Mouse (Mus musculus) retina, embryonic 14.5 days (tissue): ENCODE results near the gene Adad2.

Experiments used
- DNase-seq: peaks from one replicate; pipeline ENCODE4 v3.0.0-alpha.2; 2015; ENCODE audit warnings: low spot score

Adad2 gene

DNA sequence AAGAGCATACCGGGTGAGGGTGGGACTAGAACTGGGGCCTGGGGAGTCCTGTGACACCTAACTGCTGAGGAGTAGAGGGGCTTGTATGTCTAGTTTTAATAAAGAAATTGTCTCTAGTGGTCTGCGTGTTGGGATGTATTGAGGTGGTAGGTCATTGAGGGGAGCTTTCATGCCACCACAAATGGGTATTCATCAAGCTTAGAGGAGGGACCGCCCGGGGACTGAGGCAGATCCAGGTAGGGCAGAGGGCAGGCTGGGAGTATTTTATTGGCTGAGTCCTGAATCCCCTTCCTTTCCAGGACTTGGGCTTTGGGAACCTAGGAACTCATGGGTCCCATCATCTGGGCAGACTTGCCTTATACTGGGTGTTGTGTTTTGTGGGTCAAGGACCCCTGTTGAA is 4.3 kb downstream of the Adad2 start:
- no peak for DNase-seq

DNA sequence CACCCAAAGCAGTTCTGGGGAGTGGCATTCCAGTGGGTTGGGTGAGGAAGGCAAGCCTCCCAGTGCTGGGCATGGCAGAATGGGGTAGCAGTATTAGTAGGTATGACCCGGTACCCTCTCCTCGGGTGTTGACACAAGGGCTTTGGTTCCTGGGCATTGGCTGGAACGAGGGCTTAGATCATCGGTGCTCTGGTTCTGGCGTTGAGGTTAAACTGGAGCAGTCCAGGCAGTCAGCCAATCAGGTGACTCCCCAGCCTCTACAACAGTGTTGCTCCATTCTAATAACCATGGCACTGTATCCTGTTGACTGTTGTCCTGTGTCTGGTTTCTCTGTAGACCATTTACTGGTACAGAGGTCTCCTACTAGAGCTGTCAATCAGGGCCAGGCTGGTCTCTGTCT is 5.0 kb downstream of the Adad2 start:
- DNase-seq = no peak

DNA sequence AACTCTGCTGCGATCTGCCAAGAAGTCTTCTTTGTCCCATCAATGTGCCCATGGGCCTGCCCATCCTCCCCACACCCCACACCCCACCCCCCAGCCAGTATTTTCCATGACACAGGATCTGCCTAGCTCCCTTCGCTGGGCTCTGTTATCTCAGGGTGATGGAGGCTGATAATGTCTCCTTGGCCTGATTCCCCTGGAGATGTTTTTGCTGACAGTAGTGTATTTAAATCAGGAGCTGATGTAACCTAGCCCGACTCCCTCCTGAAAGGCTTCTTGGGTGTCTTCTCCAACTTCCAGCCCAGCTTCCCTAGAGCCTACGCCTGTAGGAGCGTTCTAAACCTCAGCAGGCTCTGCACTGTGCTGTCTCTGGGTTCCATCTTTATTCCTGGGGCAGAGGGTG is 6.3 kb downstream of the Adad2 start:
- no peak for DNase-seq

DNA sequence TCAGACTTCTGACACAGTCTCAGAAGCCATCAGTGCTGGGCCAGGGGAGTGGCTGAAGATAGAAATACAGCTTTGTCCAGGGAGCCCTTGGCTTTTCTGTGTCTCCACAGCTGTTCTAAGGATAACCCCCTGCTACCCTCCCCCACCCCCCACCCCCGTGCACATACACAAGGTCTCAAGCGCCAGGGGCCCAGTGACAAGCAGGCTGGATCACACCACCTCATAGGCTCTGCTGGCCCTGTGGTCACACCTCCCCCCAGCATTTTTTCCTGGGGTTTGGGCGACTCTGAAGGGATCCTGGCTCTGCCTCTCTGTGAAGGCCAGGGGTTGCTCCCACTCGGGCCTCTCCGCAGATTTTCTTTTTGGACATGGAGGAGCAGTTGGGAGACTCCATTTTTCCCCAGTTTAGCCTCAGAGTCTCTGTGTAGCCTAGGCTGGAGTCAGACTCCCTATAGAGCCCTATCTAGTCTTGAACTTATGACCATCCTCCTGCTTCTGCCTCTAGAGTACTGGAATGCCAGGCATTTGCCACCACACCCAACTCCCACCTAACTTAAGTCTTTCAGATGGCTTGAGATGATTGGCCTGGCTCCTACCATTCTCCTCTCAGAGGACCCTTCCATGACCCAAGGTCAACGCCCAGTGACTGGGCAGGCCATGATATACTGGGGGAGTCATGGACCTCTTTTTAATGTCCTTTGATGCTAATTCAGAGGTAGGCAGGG is 7.7 kb downstream of the Adad2 start:
- no peak for DNase-seq

DNA sequence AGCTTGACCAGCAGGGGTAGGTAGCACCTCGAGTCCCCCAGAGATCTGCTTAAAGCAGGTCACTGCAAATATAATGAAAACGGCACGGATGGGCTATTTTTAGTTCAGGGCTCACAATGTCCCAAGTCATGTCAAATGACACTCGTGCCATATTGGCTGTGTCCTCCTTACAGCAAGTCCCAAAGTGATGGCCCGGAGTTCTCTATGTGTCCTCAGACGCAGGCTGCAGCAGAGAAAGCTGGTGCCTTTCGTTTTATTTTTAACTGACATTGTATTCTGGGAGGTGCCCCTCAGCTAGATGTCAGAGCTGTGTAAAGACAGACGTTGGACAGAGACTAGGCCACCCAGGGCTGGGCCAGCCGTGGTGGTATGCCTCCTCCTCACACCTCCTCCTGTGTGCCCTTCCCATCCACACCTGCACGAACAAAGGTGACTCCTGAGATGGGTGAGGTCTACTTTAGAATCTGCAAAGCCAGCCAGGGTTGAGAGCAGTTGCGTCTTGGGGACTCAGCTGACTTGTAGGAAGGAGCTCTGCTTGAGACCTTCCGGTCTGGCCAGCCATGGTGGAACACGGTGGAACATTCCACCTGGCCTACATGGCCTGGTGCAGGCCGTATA is 8.4 kb downstream of the Adad2 start:
- DNase-seq = no peak

DNA sequence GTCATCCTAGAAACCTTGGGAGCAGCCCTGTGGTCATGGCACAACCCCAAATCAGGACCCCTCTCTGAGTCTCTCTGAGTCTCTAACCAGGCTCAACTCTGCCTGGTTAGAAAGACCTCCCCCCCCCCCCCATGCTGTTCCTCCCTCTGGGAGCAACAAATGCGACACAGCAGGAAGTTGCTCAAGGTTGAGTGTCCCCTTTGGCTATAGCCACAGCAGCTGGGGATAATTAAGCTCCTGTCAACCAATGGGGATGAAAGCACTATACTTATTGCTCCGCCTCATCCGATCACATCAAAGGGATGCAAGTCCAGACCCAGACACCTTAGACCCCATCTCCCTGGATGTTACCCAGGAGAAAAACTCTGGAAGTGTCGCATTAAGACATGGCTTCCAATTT is 10.0 kb downstream of the Adad2 start:
- DNase-seq = no peak

DNA sequence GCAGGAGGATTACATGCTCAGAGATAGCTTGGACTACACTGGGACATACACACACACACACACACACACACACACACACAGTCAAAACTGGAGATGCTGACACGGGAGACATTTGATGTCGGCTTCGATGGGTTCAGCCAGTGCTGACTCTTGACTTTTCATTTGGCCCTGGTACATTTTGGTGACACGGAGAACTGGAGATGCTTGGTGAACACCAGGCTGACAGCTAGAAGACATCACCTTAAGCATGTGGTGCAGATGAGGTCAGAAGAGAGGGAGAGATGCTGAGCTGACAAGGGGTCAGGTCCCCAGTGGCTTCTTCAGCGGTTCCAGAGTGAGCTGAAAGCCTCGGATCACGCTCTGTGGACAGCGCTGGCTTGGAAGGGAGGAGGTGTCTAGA is 10.5 kb downstream of the Adad2 start:
- DNase-seq = no peak

DNA sequence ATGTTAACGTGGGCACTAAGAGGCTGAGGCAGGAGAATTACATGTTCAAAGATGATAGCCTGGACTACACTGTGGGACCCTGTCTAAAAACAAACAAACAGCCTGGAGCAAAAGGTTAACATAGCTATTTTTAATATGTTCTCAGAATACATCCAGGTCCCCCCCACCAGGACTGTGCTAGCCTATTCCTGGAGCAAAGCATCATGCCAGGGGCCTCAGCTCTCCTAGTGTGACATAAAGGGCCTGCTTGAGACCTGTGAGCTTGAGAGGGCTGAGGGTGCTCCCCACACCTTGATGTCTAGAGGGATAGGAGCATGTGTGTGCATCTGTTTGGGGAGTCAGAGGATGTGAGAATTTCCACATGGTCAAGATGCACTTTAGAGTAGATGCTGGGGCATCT is 11.2 kb downstream of the Adad2 start:
- DNase-seq = no peak

DNA sequence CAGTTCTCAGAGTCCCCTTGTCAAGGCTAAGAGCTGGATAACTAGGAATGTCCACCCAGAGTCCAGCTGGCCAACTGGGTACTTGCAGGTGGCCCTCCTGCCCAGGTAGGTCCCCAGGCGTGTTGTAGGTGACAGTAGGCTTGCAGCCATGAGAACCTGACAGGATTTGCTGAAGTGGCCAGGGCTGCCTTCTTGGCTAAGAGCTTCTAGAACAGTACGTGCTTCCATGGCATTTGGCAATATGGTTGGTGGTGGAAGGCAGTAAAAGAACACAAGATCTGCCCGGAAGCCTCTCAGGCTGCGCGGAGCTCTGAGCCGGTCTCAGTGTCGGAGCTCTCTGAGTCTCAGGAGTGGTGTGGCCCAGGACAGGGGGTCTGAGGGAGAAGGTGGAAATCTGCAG is 12.4 kb downstream of the Adad2 start:
- DNase-seq = no peak

DNA sequence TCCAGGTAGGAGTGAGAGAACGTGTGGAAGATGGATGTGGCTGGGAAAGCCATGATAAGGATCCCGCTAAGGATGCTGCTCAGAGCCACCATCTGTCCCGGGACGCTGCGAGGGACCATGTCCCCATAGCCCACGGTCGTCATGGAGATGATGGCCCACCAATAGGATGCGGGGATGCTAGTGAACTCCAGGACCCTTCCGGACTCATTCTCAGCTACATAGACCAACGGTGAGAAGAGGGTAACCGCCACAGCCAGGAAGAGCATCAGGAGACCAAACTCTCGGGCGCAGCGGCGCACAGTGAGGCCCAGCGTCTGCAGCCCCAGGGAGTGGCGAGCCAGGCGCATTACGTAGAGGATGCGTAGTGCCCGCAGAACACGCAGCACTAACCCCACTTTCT is 13.2 kb downstream of the Adad2 start:
- no peak for DNase-seq

DNA sequence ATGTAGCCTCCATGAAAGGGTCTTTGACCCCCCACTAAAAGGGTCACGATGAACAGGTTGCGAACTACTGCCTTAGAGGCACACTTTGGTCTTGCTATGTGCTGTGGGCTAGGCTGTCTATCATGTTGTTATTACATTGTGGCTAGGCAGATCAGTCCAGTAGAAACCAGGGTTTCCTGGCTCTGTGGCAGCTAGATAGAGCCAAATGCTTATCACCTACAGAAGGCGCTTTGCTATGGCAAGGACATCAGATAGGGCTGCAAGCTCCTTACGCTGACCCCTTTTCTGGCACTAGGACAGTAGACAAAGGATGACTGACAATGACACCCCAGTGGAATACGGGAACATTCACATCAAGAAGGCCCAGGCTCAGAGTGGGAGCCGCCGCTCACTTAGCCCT is 14.7 kb downstream of the Adad2 start:
- no peak for DNase-seq

DNA sequence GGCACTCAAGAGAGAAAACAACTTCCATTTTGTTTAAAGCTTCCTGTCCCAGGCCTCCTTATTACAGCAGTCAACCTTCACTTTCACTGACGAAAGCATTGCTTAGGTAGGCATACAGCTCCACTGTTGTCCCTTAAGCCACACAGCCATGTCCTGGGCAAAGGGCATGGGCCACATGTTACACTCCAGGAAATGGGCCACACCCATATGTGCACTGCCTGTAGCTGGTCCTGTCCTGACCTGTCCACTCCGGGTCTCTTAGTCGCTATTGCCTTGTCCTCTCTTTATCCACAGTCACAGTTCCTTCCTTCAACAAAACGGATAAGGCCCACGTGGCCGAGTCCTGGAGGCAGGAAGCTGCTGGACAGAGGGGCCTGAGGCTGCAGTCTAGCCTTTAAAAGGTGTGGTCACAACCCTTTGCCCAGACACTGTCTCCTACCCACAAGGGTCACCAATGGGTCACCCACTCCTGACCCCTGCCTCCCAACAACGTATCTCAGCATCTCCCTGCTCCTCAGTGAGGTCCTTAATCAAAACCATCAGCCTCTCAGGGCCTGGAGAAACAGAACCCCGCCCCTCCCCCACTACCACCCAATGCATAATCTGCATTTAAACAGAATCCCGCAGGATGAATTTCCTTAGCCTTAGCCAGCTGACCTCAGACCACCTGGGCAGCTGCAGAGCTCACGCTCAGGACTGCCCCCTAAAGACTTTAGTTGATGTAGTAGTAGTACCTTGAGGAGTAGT is 15.2 kb downstream of the Adad2 start:
- DNase-seq = no peak

DNA sequence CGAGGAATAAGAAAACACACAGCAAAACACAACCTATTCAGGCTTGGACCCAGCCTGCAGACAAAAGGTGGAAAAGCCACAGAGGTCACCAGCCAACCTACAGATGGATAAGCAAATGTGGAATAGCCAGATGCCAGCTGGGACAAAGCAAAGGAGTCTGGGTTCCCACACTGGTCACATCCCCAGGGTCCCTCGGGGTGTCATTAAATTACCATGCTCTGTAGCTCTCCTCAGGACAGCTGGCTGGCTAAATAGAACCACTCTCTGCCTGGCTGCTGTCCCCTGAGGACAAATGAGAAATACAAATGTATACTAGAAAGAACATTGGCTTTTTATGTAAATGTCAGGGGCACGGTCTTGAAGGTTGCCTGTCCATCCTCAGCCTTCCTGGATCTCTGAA is 18.3 kb downstream of the Adad2 start:
- DNase-seq = peak; percentile 70

DNA sequence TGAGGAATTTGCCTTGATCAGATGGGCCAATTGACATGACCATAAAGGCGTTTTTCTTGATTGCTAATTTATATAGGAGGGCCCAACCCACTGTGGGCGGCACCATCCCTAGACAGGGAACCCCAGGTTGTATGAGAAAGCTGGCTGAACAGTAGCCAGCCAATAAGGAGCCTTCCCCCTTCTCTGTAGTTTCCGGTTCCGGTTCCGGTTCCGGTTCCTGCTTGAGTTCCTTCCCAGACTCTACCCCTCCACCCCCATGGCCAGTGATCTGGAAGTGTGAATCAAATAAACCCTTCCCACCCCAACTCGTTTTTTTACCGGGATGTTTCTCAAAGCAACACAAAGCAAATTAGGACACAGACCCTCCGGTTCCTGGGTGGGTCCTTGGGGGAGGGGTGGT is 19.7 kb downstream of the Adad2 start:
- DNase-seq = no peak

DNA sequence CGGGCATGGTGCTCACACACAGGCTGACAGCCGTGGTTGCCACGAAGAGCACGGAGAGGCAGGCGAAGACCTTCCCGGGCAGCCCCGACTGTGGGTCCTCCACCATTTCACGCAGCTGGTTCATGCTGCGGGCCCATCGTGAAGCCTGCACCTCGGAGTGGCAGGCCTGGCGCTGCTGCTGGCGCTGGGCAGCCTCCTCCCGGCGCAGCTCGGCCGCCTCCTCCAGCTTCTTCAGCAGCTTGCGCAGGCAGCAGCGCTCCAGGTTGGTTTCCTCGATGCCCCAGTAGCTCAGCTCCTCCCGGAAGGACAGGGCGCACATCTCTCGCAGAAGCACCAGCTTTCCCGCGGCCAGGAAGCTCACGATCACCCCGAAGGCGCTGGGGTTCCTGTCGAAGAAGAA is 20.4 kb downstream of the Adad2 start:
- no peak for DNase-seq

DNA sequence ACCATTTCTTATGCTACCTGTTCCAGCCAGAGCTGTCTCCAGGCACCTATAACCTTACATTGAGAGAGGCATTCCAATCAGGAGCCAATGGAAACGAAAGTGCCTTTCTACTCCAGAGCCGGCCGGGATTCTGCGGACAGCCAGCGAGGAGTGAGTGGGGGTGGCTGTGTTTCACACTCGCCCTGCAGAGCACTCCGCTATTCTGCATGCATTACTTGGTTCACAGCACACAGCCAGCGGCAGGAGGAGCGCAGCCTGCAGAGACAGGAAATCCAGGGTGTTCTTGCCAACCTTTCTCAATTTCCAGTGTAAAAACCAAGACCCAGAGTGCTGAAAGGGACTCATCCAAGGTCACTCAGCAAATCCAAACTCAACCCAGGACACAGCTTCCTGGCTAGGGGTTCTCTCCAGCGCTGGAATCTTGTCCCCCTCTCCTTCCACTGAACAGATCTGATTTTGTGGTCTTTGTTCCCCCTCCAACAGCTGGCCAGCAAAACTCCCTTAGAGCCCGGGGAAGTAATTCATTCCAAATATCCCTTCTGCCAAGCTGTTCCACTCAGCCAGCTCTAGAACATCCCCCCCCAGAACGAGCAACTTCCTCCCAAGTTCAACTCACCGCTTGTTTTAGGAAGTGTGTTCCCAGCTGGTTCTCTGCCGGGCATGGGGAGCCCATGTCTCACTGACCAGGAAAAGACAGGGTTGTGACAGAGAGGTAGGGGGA is 22.2 kb downstream of the Adad2 start:
- DNase-seq = peak; percentile 66

DNA sequence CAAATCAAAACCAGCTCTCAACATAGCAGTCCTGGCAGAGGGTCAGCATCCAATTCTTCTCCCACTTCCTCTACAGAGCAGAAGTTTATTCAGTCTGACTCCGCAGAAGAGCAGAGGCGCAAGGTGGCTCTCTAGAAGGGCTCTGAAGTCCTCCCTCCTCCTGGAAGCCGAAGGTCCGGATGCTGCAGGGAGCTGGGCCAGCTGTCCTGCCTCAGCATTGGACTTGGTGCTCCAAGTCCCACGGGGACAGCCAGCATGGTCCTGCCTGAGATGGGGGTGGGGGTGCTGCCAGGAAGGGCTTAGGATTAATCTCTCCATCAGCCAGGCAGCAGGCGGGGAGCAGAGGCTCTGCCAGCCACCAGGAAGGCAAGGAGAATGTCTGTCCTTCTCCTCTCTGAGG is 22.8 kb downstream of the Adad2 start, which contains the start of gene Kcng4:
Gene Kcng4, minus strand, starts transcription at position 303 of the 400 bp plus-strand sequence.
- no peak for DNase-seq

DNA sequence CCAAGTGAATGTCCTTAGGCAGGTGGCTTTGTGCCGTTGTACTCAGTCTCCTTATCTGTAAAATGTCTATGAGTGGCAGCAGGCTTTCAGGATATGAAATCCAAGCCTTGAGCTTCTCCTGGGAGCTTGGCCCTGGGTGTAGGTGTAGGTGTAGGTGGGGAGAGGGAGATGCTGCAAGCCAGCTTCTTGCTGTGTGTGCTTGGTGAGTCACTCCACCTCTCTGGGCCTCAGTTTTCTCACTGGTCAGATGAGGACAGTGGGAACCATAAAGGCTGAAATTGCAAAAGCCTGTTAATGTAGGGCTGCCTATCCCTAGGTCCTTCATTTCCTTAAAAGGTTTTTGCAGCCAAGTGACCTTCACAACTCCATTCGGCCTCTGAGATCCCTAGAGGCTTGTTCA is 23.4 kb downstream of the Adad2 start:
- no peak for DNase-seq

DNA sequence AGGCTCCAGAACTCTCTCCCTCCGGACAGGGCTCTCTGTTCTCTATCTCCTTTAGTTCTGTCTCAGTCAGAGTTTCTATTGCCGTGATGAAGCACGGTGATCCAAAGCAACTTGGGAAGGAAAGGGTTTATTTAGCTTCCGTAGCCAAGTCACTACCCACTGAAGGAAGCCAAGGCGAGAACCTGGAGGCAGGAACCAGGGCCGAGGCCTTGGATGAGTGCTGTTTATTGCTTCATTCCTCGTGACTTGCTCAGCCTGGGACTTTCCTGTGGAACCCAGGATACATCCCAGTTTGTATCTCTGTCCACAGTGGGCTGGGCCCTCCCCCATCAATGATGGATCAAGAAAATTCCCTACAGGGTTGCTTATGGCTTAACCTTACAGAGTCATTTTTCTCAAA is 24.2 kb downstream of the Adad2 start:
- DNase-seq = no peak

DNA sequence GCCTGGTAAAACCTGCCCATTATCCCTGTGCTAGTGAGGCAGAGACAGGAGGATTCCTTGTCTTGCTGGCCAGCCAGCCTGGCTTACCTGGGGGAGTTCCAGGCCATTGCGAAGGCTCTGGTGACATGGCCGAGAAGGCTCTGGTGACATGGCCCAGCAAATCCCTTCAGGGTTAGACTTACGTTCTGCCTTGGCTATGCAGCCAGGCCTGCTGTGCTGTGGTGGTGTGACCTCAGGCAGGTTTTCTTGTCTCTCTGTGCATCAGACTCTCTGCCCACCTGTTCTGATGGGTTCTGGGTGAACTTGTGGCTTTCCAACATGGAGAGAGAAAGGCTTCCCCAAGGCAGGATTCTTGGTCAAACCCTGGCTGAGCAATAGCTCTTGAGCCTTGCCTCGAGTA is 24.8 kb downstream of the Adad2 start:
- no peak for DNase-seq

DNA sequence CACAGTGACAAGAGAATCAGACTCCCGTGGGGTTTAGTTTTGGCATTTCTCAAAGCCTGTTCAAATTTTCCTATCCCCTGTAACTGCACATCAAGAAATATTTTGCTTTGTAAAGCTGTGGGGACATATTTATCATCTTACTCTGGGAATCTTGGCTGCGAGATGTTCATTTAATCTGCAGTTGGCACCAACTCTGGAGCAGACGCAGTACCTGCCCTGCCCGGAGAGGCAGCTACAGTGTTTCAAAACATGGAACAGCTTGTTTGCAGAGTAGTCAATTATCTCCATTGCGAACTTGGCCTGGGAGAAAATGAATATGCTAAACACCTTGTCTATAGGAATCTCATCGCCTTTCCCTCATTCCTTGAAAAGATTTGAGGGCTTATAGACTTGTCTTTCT is 25.7 kb downstream of the Adad2 start:
- DNase-seq = no peak

DNA sequence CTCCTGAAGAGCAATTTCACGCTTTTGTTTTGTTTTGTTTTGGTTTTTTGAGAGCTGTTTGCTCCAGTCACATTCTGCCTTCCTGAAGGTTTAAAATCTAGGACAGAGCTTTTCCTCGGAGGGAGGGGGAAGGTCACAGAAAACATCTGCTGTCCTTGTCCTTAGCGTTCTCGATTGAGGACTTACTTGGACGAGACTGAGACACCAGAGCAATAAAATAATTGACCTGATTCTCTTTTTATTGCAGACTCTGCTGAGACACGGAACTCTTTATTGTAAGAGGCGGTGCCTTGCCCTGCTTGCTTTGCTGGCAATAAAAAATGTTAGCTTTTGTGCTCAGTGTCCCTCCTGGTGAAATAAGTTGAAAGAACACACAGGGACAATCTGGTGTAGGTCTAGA is 27.3 kb downstream of the Adad2 start:
- no peak for DNase-seq

DNA sequence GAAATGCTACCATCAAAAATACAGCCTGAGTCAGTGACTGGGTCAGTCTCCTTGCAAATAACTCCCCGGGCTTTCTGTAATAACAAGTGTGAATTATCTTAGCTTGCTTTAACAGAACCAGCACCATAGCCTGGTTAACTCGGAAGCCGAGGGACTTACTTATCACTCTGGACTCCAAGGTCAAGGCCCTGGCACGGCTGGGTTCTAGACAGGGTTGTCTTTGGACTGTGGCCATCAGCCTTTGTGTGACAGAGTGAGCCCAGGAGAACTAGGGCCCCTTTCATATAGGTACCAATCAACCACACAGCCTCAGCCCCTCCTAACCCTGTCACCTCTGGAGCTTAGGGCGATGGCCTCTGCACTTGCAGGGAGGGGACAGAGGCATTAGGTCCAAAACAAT is 28.5 kb downstream of the Adad2 start:
- no peak for DNase-seq
